Mouse (Mus musculus): ENCODE results near the gene Mtmr3.

GRCm38 (mm10) chr11:4500826-4501225 lies 93.8 kb downstream of the Mtmr3 start:
- TF ChIP-seq CTCF (IDR thresholded peaks at IDR 0.05; ENCODE audit: low read depth, low read length) (no peak), POLR2AphosphoS5 (IDR thresholded peaks at IDR 0.05; ENCODE audit: insufficient replicate concordance, low read depth, low read length) (no peak)

Measured in G1E (cell line).